ENCODE assay signal across 7 mouse cellular contexts in the genomic region with DNA sequence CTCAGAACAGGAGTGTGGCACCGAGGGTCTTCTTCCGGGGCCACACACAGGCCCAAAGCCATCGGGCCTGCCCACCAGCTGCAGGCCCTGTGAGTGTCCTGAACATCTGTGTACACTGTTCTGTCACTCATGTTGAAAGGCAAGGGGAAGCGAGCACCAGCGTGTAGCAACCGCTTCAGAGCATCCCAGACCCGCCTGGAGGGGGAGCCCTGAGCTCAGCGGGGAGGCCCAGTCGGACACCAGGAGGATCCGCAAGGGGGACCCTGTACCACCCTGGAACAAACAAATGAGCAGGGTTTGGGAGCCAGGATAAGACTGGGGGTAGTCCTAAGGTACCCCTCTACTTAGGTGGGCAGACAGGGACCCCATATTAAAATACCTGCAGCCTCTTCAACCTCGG. TPM values are rescaled to one million over a fixed set of nuclear protein-coding genes. Genes with fewer than 3 reads are reported as not detected.
A peak's percentile ranks its signal among the peaks of the same experiment; 100 is the strongest.
DNase-seq lines count a peak whose midpoint lies in the region; ATAC-seq and TF ChIP-seq lines count a peak whose summit lies in the region.

No protein-coding gene starts in this region.

- no peak overlapping the region for H3K4me2 ChIP-seq in CH12.LX (ENCODE audit: insufficient read depth, low read depth, poor library complexity, severe bottlenecking)
- no peak overlapping the region for H3K4me2 ChIP-seq in midbrain, embryonic 16.5 days (ENCODE audit: low read length)

- TF ChIP-seq EP300 in CH12.LX (IDR thresholded peaks at IDR 0.05; ENCODE audit: low read length), result no peak

- peak; percentile 44 to 59 for DNase-seq in left cerebral cortex, adult 18-20 months (ENCODE audit: low spot score in 2 of 2)
- no peak for DNase-seq in left cerebral cortex, adult 8-10 months (ENCODE audit: low spot score in 2 of 2)
- peak; percentile 26 for DNase-seq in CH12.LX (ENCODE audit: extremely low read depth)
- DNase-seq in Muller cell, postnatal 12 days (ENCODE audit: inconsistent ontology term), result peak; percentile 36
- DNase-seq in layer of hippocampus, postnatal 10 days (ENCODE audit: low spot score in 2 of 2), result peak; percentile 66 to 70

- TF ChIP-seq CTCF in CH12.LX (conservative IDR thresholded peaks at IDR 0.05 in 1 of 2, IDR thresholded peaks at IDR 0.05 in 1 of 2; ENCODE audit: low read depth in 2 of 2, low read length in 2 of 2), result peak in 1 of 2 experiments; percentile 98; a peak in 2 of 4 replicates

- WGBS in midbrain, embryonic 16.5 days, result 37% methylated on average over 11 of the region's 11 CpGs

- no peaks in the 10 kb centered on the region for H3K36me3 ChIP-seq in CH12.LX (replicated peaks in 1 of 2; ENCODE audit: control insufficient read depth in 1 of 2, insufficient read depth in 1 of 2, low read length in 1 of 2)
- H3K36me3 ChIP-seq in midbrain, embryonic 16.5 days (ENCODE audit: control insufficient read depth, insufficient read depth, low read length), result 0 out of 2 replicates have a peak, but pooled peaks cover 6% of the 10 kb centered on the region

- in situ Hi-C loops in CH12.LX (cut with MboI; ENCODE audit: low pct_ligation_motif_present, low pct_unique_long_range_greater_than_20kb, low sequenced_read_pairs), result no loop called here

- no peak overlapping the region for H3K27ac ChIP-seq in CH12.LX (ENCODE audit: insufficient read depth, low read depth)
- H3K27ac ChIP-seq in midbrain, embryonic 16.5 days (ENCODE audit: low read length), result no peak overlapping the region

- H3K9me3 ChIP-seq in CH12.LX (replicated peaks; ENCODE audit: low read length), result peaks cover 6% of the 10 kb centered on the region
- no peaks in the 10 kb centered on the region; the same call in 1 of the 2 replicates for H3K9me3 ChIP-seq in midbrain, embryonic 16.5 days (replicated peaks; ENCODE audit: control insufficient read depth, low read length, poor library complexity, severe bottlenecking)

- peak; percentile 64 for TF ChIP-seq RAD21 in CH12.LX (IDR thresholded peaks at IDR 0.05; ENCODE audit: low read depth, low read length)

- H3K4me3 ChIP-seq in CH12.LX (replicated peaks in 1 of 3; ENCODE audit: low read depth in 2 of 3, low read length in 2 of 3, poor library complexity in 1 of 3), result no peak overlapping the region
- no peak overlapping the region for H3K4me3 ChIP-seq in midbrain, embryonic 16.5 days (ENCODE audit: low read depth, low read length)

- no peaks in the 10 kb centered on the region for H3K4me1 ChIP-seq in CH12.LX (ENCODE audit: control insufficient read depth in 1 of 2, insufficient read depth in 2 of 2)
- no peaks in the 10 kb centered on the region; the same call in 1 of the 2 replicates for H3K4me1 ChIP-seq in midbrain, embryonic 16.5 days (ENCODE audit: control insufficient read depth, insufficient read depth, low read length)

- no peaks in the 10 kb centered on the region for H3K79me2 ChIP-seq in CH12.LX (replicated peaks; ENCODE audit: control insufficient read depth, extremely low read depth, insufficient read depth, poor library complexity, severe bottlenecking)

- peaks cover 96% of the 10 kb centered on the region for H3K27me3 ChIP-seq in CH12.LX (replicated peaks)
- H3K27me3 ChIP-seq in midbrain, embryonic 16.5 days (ENCODE audit: control insufficient read depth, insufficient read depth, low read depth, low read length), result no peaks in the 10 kb centered on the region

- TF ChIP-seq POLR2A in CH12.LX (IDR thresholded peaks at IDR 0.05; ENCODE audit: low read depth, low read length), result no peak

- dilution Hi-C loops in CH12.LX (cut with MboI; ENCODE audit: extremely low pct_ligation_motif_present, extremely low pct_unique_long_range_greater_than_20kb, low sequenced_read_pairs), result no loop called here

- no peak for ATAC-seq in cerebellum, adult (ENCODE audit: insufficient number of reproducible peaks, low FRiP score, low TSS enrichment)
- ATAC-seq in midbrain, embryonic 16.5 days, result no peak

- H3K9ac ChIP-seq in CH12.LX (ENCODE audit: insufficient read depth, low read depth), result no peak overlapping the region
- no peak overlapping the region for H3K9ac ChIP-seq in midbrain, embryonic 16.5 days (ENCODE audit: low read depth, low read length)

TF ChIP-seq in CH12.LX, 34 proteins besides CTCF, POLR2A, EP300 and RAD21:
- TF ChIP-seq NELFE (IDR thresholded peaks at IDR 0.05; ENCODE audit: low read depth, low read length), result no peak
- peak; percentile 78 for TF ChIP-seq SMC3 (IDR thresholded peaks at IDR 0.05; ENCODE audit: low read depth, low read length)

RNA-seq across cellular contexts. Expression of a gene that starts 9.4 kb away (rescaled TPM):
- under 1 TPM in 1 of 2 experiments, not detected in 1; 0.21 TPM for total RNA-seq in left cerebral cortex, adult 18-20 months (2021)
- total RNA-seq in left cerebral cortex, adult 8-10 months (2022), result under 1 TPM; 0.20 to 0.37 (median 0.34) TPM
- total RNA-seq in CH12.LX (2012; rRNA removed) (not detected in 2 replicates), CH12.LX (2014; rRNA removed) (not detected in 2 replicates)
- not detected in 2 replicates for polyA plus RNA-seq in CH12.LX (2012; ENCODE audit: insufficient read length, low read depth)
- total RNA-seq in layer of hippocampus, postnatal 10 days (2021), result 1 to 10 TPM in 1 of 2 experiments, under 1 TPM in 1; 0.96 to 1.3 TPM
- polyA plus RNA-seq in midbrain, embryonic 16.5 days (2015; fragmentation: Nextera tagmentation; extraction: Ambion mirVana), result 0.16 and 0.17 TPM in 2 replicates

RNA-seq across cellular contexts. Expression of a gene that starts 17.9 kb away (rescaled TPM):
- 100 to 1,000 TPM; 117 to 118 TPM for total RNA-seq in left cerebral cortex, adult 18-20 months (2021)
- 100 to 1,000 TPM; 115 to 127 (median 124) TPM for total RNA-seq in left cerebral cortex, adult 8-10 months (2022)
- total RNA-seq in CH12.LX (2012; rRNA removed) (not detected in 2 replicates), CH12.LX (2014; rRNA removed) (not detected in 2 replicates)
- polyA plus RNA-seq in CH12.LX (2012; ENCODE audit: insufficient read length, low read depth), result not detected in 2 replicates
- total RNA-seq in layer of hippocampus, postnatal 10 days (2021), result 100 to 1,000 TPM; 108 to 118 TPM
- polyA plus RNA-seq in midbrain, embryonic 16.5 days (2015; fragmentation: Nextera tagmentation; extraction: Ambion mirVana), result 96.8 and 100 TPM in 2 replicates

Comparison
In these comparisons a context has a peak if more than half of its experiments do, and no peak if none do; other contexts are left out.
1. DNase-seq: peak in left cerebral cortex, adult 18-20 months (2 of 2), CH12.LX (single experiment), Muller cell, postnatal 12 days (single experiment) and layer of hippocampus, postnatal 10 days (2 of 2); none in left cerebral cortex, adult 8-10 months (0 of 2).
2. RNA of a gene that starts 17.9 kb away (total RNA-seq): 115 to 127 TPM in left cerebral cortex, adult 8-10 months, 117 to 118 TPM in left cerebral cortex, adult 18-20 months and 108 to 118 TPM in layer of hippocampus, postnatal 10 days; not detected in CH12.LX; every median in the first group is over 100 times any median in the second.